Mouse (Mus musculus): ENCODE results near the gene Paqr4. TPM values are rescaled to one million over a fixed set of nuclear protein-coding genes. Genes with fewer than 3 reads are reported as not detected.

The Paqr4 gene
- 95.8 and 156 TPM in 2 replicates for polyA plus RNA-seq (2012; rRNA removed)

GRCm38 (mm10) chr17:23740598-23741021 lies at the start of gene Paqr4:
Gene Paqr4, minus strand, starts transcription at chr17:23740867.

GRCm38 (mm10) chr17:23785561-23786471 lies 45.1 kb upstream of the Paqr4 start, which contains the start of gene Flywch2:
Gene Flywch2, minus strand, starts transcription at chr17:23786081.

GRCm38 (mm10) chr17:23771284-23772218 lies 30.9 kb upstream of the Paqr4 start, which contains the start of gene Flywch1:
Gene Flywch1, minus strand, starts transcription at chr17:23771602.

GRCm38 (mm10) chr17:23745301-23746251 lies 4.9 kb upstream of the Paqr4 start, which contains the start of gene Kremen2:
Gene Kremen2, minus strand, starts transcription at chr17:23745833.

DNA sequence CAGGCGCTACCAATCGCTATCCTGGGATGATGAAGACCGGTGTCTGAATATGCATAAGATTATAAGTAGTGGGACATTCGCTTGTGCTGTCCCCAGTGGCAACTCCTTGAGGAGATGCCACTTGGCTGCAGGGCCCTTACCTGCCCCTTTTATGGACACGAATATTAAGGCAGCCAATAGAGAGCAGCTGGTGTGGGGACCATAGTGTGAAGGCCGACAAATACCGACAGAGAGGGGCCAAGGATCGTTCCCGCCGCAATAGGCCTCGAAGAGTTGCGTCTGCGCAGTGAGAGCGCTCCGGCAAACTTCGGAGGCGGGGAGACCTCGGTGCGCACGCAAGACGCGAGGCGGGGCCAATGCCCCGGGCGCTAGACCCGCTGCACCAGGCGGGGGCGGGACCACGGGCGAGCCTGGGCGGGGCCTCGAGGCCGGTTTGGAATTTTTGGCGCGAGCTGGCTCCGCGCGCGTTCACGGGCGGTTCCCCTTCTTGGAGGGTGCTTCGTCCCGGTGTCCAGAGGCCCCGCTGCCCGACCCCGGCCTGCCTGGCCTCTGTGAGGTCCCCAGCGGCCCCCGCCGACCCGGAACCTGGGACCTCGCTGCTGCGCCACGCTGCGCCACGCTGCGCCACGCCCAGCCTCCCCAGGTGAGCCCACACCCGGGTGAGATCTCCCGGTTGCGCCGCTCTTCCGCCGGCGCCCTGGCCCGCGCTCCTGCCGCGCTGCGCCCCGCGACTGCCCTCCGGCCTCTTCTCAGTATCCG lies 14.5 kb downstream of the Paqr4 start, which contains the start of gene Pkmyt1:
Gene Pkmyt1 (plus strand): TSS at position 338 of the 759 bp plus-strand sequence.

DNA sequence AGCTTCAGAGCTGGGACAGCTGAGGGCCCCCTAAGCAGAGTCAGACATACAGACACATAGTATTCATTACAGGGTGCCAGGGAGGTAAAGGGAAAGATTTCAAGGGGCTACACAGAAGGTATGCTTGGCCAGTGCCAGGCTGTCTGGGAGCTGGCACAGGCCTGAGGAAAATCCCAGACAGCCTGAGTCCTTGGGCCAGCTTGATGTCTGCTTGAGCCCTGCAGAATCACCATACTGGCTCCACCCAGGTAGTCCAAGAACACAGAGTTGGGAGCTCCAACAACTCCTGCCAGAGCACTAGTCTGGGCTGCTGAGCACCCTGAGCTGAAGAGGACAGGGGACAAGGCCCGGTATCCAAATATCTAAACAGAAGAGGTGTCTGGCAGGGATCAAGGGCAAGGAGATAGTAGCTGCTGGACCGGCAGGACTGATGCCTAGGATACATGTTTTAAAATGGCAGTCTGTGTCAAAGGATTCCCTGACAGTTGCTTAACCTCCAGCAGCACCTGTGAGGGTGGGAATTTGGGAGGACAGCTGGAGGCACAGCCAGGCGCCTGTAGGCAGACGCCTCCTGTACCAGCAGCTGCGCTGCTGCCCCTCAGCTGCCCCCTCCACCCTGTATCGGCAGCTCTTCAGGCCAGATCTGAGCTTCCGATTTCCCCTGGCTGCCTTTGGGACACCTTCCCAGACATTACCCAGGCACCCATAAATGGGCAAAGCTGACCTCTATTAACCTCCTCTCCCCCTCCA lies 18.1 kb downstream of the Paqr4 start, which contains the start of gene 1520401A03Rik:
Gene 1520401A03Rik (minus strand): TSS at position 408 of the 750 bp plus-strand sequence.

Other genes starting within 250 kb of the Paqr4 start
- 6.8 and 7.8 TPM in 2 replicates for gene Zfp213, start 176.6 kb downstream of the Paqr4 start, polyA plus RNA-seq (2012; rRNA removed)
- 7.4 and 8.7 TPM in 2 replicates for gene Zfp13, start 141.4 kb downstream of the Paqr4 start, polyA plus RNA-seq (2012; rRNA removed)
- gene Zscan10, start 140.0 kb downstream of the Paqr4 start, polyA plus RNA-seq (2012; rRNA removed): 0.06 TPM in 1 of 2 replicates, not detected in the other
- 0.51 and 0.68 TPM in 2 replicates for gene Mmp25, start 95.6 kb downstream of the Paqr4 start, polyA plus RNA-seq (2012; rRNA removed)
- gene Bicdl2, start 80.4 kb downstream of the Paqr4 start, polyA plus RNA-seq (2012; rRNA removed): 11.4 and 11.9 TPM in 2 replicates
- gene Hcfc1r1, start 67.3 kb downstream of the Paqr4 start, polyA plus RNA-seq (2012; rRNA removed): 586 and 660 TPM in 2 replicates
- gene Thoc6, start 67.0 kb downstream of the Paqr4 start, polyA plus RNA-seq (2012; rRNA removed): 11.5 and 15.7 TPM in 2 replicates
- 20.9 and 37.2 TPM in 2 replicates for gene Tnfrsf12a, start 63.4 kb downstream of the Paqr4 start, polyA plus RNA-seq (2012; rRNA removed)
- gene Cldn6, start 61.6 kb downstream of the Paqr4 start, polyA plus RNA-seq (2012; rRNA removed): 0.08 and 0.19 TPM in 2 replicates
- not detected in 2 replicates for gene Cldn9, start 56.8 kb downstream of the Paqr4 start, polyA plus RNA-seq (2012; rRNA removed)
- not detected in 2 replicates for gene 1520401A03Rik, start 18.1 kb downstream of the Paqr4 start, polyA plus RNA-seq (2012; rRNA removed)
- gene Pkmyt1, start 14.5 kb downstream of the Paqr4 start, polyA plus RNA-seq (2012; rRNA removed): 22.3 and 33.2 TPM in 2 replicates
- 3.2 and 6.6 TPM in 2 replicates for gene Kremen2, start 5.0 kb upstream of the Paqr4 start, polyA plus RNA-seq (2012; rRNA removed)
- gene Flywch1, start 30.7 kb upstream of the Paqr4 start, polyA plus RNA-seq (2012; rRNA removed): 11.7 and 13.7 TPM in 2 replicates
- 3.7 and 5.8 TPM in 2 replicates for gene Flywch2, start 45.2 kb upstream of the Paqr4 start, polyA plus RNA-seq (2012; rRNA removed)
- 196 and 280 TPM in 2 replicates for gene Srrm2, start 49.7 kb upstream of the Paqr4 start, polyA plus RNA-seq (2012; rRNA removed)
- 361 and 511 TPM in 2 replicates for gene Elob, start 88.3 kb upstream of the Paqr4 start, polyA plus RNA-seq (2012; rRNA removed)
- gene Prss33, start 95.2 kb upstream of the Paqr4 start, polyA plus RNA-seq (2012; rRNA removed): 0.04 and 0.39 TPM in 2 replicates
- 9.4 and 22.5 TPM in 2 replicates for gene Prss32, start 103.0 kb upstream of the Paqr4 start, polyA plus RNA-seq (2012; rRNA removed)
- 0.24 and 1.5 TPM in 2 replicates for gene Prss41, start 103.3 kb upstream of the Paqr4 start, polyA plus RNA-seq (2012; rRNA removed)
- not detected in 2 replicates for gene Prss21, start 127.2 kb upstream of the Paqr4 start, polyA plus RNA-seq (2012; rRNA removed)
- not detected in 2 replicates for gene Dcpp1, start 140.0 kb upstream of the Paqr4 start, polyA plus RNA-seq (2012; rRNA removed)
- not detected in 2 replicates for gene Dcpp2, start 140.0 kb upstream of the Paqr4 start, polyA plus RNA-seq (2012; rRNA removed)
- gene Dcpp3, start 176.6 kb upstream of the Paqr4 start, polyA plus RNA-seq (2012; rRNA removed): not detected in 2 replicates
- gene Sbp, start 200.8 kb upstream of the Paqr4 start, polyA plus RNA-seq (2012; rRNA removed): not detected in 2 replicates
- gene Sbpl, start 214.4 kb upstream of the Paqr4 start, polyA plus RNA-seq (2012; rRNA removed): not detected in 2 replicates
- gene Prss30, start 239.7 kb upstream of the Paqr4 start, polyA plus RNA-seq (2012; rRNA removed): 0.45 and 0.55 TPM in 2 replicates

Measured in stomach, adult 2 months (tissue).